Mouse (Mus musculus) left cerebral cortex, adult 2 months (tissue): ENCODE measurements around the gene Qser1. TPM values are rescaled to one million over a fixed set of nuclear protein-coding genes. Genes with fewer than 3 reads are reported as not detected.
"Not testable (repeated sequence)": the region's sequence is repeated elsewhere in the genome, so short reads cannot be mapped to it uniquely, and the experiment has no call there.

Experiments
- DNase-seq, 2 experiments: peaks; one replicate each; pipeline ENCODE4 v3.0.0; 2021 to 2022; ENCODE audit warnings: low spot score in 2 of 2, mixed read lengths in 1 of 2; ENCODE audit errors: extremely low spot score in 1 of 2
- H3K27ac ChIP-seq: fragments of 200-600 bp; 2 replicates; pipeline ENCODE4 v1.8.1; 2022
- H3K4me3 ChIP-seq: fragments of 200-600 bp; 2 replicates; pipeline ENCODE4 v1.8.1; 2022
- CTCF ChIP-seq: fragments of 200-600 bp; IDR thresholded peaks from 2 replicates; pipeline ENCODE4 v1.8.1; 2022; ENCODE audit warnings: antibody characterized with exemption, mild to moderate bottlenecking, moderate library complexity
- intact Hi-C: fragments of 180-260 bp; cut with DNase I; formaldehyde crosslinking; loops from one replicate; pipeline ENCODE4 v1.15.1; 2025
- total RNA-seq, 2 experiments: library from RNA; stranded (reverse); gene quantifications; 2 replicates each; pipeline ENCODE4 v1.2.3; 2021

Gene Qser1
- total RNA-seq, 2 experiments from 2014 or later, result 10.2 to 10.8 TPM

DNA sequence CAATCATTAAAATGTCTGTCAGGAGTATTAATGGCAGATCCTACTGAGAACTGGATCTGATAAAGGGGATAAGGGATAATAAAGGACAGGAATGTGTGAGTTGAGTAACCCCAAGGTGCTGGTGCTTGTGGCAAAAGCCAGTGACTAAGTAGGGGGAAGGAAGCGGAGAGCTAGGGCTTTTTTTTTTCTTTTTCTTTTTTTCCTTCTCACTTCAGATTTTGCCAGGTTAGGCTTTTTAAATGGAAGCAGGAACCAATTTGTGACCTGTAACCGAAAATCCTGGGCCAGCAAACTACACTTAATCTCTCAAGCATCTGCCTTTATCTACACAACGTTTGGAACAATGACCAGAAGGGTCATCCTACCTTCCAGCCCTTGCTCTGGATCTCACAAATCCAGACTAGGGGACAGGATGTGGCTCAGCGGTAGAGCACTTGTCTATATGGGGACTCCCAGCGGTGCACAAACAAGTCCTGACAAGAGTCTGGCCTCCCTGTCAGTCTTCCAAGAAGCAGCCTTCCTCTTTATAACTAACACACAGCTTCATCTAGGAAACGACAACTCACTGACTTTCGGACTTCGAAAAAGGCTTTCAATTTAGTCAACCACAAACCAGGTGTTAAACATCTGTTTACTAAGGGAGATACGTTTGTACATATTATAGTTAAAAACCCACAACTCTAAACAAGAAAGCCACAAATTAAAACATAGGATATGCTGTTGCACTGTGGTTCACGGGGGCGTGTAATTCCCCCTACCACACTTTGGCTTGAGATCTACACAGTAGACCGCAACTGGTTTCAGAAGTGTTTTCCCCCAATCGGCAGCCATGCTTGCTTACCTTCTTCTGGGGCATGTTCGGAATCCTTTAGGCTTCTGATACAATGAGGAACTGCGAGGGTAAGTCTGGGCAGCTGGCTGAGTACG, 31.9 kb upstream of the Qser1 start:
- Histone ChIP-seq H3K4me3 (no peak overlapping the region; the same call in 1 of the 2 replicates), H3K27ac (no peak overlapping the region)
- DNase-seq, result no peak
- intact Hi-C loops, result no loop called here
- no peak for TF ChIP-seq CTCF

DNA sequence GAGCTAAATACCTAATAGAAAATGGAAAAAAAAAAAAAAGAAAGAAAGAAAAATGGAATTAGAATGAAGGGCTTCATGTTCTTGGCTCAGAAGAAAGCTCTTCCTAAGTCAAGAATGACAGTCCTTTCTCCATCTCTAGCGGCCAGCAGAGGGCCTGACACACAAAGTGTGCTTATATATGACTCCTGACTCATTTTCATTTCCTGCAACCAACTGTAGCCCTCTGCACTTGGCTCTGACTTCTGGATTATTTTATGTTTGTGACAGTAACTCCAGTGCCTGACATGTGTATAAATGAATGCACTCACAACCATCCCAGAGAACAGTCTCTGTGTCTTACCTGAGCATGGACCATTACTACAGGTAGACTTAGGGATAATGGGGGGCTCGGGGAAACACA, 31.1 kb upstream of the Qser1 start:
- Histone ChIP-seq H3K4me3 (no peak overlapping the region), H3K27ac (no peak overlapping the region)
- DNase-seq, result no peak
- peak; percentile 45 for TF ChIP-seq CTCF
- intact Hi-C loops, result no loop called here

DNA sequence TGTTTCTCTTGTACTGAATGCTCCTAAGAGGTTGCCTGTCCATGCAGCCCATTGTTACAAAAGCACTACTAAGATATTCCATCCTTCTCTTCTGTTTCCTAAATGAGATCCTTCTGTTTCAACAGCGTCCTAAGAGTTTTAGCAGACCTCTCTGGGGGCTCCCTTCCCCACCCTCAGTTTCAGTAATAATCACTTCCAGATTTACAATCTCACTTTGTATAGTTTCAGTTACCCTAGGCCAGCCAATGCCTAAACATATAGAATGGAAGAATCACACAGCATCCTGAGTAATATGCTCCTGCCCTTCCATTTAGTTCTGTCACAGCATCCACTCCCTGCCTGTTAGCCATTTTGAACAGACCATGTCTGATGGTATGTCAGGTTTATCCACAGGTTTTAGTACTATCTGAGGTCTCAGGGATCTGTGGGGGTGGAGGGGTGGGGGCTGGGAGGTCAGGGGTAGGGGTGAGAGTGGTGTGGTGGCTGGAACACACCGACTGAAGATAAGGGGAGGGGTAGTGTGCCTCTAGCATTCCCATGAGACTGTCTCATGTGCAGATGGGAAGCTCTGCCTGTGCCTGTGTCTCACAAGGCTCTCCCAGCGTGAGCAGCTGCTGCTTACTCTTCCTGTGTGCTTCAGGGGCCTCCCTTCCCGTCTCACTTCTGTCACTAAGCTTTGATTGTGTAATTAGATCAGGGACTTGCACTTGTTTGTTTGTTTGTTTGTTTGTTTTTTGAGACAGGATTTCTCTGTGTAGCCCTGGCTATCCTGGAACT, 30.3 kb upstream of the Qser1 start:
- no peak overlapping the region for H3K4me3 ChIP-seq
- no peak overlapping the region for H3K27ac ChIP-seq
- intact Hi-C loops, result no loop called here
- no peak for DNase-seq
- TF ChIP-seq CTCF, result no peak

DNA sequence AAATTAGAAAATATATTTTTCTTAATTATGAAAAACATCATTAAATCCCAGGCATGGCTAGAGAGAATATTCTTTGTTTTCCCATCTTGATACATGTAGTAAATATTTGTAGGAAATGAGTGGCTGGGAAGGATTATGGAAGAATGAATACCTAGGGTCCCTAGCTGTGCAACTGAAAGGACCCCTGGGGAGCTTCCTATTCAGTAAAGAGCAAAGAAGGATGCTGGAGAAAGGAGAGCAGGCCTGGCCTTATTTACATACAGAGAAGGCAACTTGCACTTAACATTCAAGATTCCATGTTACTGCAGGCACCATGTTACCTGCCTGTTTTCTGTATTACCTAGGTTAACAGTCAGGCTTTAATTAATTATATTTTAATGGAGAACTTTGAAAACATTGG, 26.0 kb upstream of the Qser1 start:
- no peak for DNase-seq
- no peak for TF ChIP-seq CTCF
- H3K4me3 ChIP-seq, result no peak overlapping the region
- H3K27ac ChIP-seq, result no peak overlapping the region
- intact Hi-C loops, result no loop called here

DNA sequence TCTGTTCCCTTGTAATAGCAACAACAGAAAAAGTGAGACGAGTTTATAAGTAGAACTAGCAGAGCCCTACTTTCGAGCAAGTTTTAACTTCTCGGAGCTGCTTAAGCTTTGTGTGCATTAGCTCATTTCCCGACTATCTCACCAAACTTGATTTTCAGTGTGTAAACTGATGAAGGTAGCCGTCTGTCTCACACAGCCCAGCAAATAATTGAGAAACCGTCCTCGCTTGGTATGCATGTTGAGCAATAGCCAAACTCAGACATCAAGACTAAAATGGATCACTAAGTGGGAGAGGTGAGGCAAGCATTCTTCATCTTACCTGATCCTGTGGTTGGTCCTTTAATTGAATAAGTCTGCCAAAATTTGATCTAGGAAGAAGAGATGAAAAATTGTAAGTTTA, 25.2 kb upstream of the Qser1 start:
- H3K4me3 ChIP-seq, result no peak overlapping the region
- intact Hi-C loops, result no loop called here
- no peak for TF ChIP-seq CTCF
- H3K27ac ChIP-seq, result no peak overlapping the region
- DNase-seq, result no peak

DNA sequence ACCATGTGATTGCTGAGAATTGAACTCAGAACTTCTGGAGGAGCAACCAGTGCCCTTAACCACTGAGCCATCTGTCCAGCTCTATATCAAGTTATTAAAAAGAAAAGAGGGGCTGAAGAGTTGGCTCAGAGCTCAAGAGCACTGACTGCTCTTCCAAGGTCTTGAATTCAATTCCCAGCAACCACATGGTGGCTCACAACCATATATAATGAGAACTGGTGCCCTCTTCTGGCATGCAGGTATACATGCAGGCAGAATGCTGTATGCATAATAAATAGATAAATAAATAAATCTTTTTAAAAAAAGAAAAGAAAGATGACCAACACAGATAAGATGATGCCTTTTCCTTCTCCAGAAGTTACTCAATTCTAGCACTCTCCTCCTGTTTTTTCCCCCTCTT, 24.4 kb upstream of the Qser1 start:
- H3K27ac ChIP-seq, result no peak overlapping the region
- no peak overlapping the region for H3K4me3 ChIP-seq
- intact Hi-C loops, result no loop called here
- no peak for DNase-seq
- TF ChIP-seq CTCF, result peak; percentile 7; the same call in 1 of the 2 replicates

DNA sequence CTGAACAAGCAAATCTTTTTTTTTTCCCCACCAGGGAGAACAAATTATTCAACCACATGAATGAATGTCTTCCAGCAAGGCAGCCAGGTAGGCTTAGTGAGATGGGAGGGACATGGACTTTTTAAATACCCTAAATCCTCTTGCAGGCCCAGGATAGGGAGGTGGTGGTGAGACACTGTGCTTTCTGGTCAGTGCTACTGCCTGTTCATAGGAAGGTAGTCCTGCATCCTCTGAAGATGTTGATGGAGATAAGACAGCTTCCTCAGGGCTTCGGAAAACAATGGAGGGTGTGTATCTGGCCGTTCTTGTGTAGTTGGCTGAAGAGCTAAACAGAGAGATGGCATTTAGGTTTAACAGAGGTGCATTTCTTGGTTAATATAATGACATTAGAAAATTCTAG, 15.9 kb upstream of the Qser1 start:
- Histone ChIP-seq H3K27ac (no peak overlapping the region), H3K4me3 (no peak overlapping the region)
- intact Hi-C loops, result no loop called here
- DNase-seq, result no peak
- TF ChIP-seq CTCF, result no peak

DNA sequence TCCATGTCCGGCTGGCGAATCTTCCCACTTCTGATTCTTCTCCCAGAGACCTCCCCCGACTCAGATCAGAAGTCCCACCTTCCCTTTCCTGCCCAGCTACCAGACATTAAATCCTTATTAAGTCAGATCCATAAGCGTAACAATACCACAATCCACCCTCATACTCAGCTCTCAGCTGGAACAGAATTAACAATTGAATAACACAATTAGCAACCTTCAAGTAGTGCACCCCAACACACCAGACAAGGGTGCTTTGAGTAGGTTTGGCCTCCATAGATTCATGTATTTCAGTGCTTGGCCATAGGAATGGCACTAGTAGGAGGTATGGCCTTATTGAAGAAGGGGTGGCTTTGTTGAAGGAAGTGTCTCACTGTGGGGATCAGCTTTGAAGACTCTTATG, 9.6 kb upstream of the Qser1 start:
- H3K27ac ChIP-seq, result no peak overlapping the region
- DNase-seq, result no peak
- intact Hi-C loops, result no loop called here
- no peak overlapping the region for H3K4me3 ChIP-seq
- TF ChIP-seq CTCF, result no peak

DNA sequence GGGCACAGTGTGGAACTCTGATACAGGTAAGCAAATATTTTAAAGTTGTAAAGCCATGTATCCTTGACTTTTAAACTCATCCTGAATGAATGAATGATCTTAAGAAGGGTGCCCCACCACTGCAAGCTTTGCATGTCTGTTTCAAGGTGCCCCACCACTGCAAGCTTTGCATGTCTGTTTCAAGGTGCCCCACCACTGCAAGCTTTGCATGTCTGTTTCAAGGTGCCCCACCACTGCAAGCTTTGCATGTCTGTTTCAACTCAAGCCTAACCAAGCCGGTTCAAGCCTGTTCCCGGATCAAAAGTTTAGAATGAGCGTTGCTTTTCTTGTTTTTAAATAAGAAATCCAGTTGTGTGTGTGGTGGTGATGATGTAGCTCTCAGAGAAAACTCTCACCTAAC, 2.2 kb upstream of the Qser1 start:
- intact Hi-C loops, result not testable (repeated sequence)

DNA sequence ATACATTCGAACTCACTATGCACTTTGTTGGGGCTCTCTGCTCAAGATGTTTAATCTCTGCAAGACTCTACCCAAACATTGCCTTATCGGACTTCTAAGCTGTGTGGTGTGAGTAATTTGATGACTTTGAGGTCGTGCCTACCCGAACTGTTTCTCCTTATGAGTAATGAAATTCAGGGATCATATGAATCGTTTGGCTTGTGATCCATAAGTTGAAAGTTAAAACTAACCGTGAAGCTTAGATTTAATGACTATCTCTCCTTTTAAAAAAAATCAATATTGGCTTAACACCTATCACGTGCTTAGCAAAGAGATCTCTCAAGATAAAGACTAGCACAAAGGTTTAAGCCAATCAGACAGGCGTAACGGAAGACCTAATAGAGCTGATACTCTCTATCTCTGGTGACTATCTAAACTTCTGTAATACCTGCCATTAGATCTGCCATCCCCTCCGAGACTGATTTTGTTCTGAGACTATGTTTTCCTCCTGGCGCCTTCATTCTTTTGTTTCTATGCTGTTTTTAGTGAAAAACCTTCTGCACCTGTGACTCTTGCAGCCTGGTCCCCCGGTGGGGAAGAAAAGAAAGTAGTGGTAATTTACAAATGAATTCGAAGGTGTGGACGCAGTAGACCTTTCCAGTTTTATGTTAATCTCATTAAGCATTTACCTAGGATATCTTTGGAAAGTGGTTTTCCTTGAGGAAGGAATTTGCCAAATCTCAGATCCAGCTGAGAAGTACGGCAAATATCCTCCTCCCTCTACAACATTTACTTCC, 1.2 kb upstream of the Qser1 start:
- DNase-seq, result no peak
- no peak for TF ChIP-seq CTCF
- intact Hi-C loops, result loop anchor here (2.0 kb wide), 1 partner anchor 199 kb away; the partner anchor contains the start of gene Eif3m
- peak overlapping the region; percentile 94 for H3K4me3 ChIP-seq
- H3K27ac ChIP-seq, result peak overlapping the region; percentile 77; the same call in 1 of the 2 replicates

More for the DNA sequence above, 2.2 kb upstream of the Qser1 start:
- DNase-seq, H3K27ac ChIP-seq, H3K4me3 ChIP-seq: not testable (repeated sequence)

DNA sequence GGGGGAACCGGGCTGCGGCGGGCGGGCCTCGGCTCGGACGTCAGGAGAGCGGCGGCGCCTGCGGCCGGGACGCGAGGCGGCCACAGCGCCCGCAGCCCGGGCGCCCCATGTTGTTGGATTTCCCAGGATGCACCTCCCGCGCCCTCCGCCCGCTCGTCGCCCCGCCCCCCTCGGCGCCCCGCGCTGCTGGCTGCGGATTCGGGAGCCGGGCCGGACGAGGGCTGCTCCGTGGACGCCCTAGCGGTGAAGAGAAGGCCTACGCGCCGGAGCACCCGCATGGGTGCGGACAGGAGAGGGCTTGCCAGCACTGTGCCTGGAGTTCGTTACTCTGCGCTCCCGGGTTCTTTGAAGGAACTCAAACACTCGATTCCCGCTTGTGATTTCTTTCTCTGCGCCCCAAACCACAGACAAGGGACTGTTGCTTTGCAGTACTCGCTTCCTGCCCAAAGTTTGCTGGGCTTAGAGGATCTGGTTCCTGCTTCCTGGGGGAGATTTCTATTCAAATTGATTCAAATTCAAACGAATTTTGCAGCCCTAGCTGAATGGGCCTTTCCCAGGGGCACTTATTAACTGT, 393 bp upstream of the Qser1 start:
- peak; percentile 88 for DNase-seq
- intact Hi-C loops, result loop anchor here (2.0 kb wide), 1 partner anchor 200 kb away; the partner anchor contains the start of gene Eif3m
- TF ChIP-seq CTCF, result peak; percentile 66

More for the DNA sequence above, 393 bp upstream of the Qser1 start:
- H3K4me3 ChIP-seq, result peak overlapping the region; percentile 94
- peak overlapping the region; percentile 77 for H3K27ac ChIP-seq
